Mouse (Mus musculus): Measurements from ENCODE around the gene Olfr1449. TPM values are rescaled to one million over a fixed set of nuclear protein-coding genes. Genes with fewer than 3 reads are reported as not detected.

The Olfr1449 gene
- total and polyA plus RNA-seq, 2 experiments from 2014 or later: not detected

Other genes starting within 250 kb of the Olfr1449 start
- not detected in 2 replicates for gene Keg1, start 235.1 kb upstream of the Olfr1449 start, total RNA-seq (2014; rRNA removed)
- gene Keg1, start 235.1 kb upstream of the Olfr1449 start, polyA plus RNA-seq (2015; fragmentation: Nextera tagmentation; extraction: Ambion mirVana): not detected in 2 replicates
- gene Cntf, start 165.2 kb upstream of the Olfr1449 start, total RNA-seq (2014; rRNA removed): 1.2 and 1.5 TPM in 2 replicates
- gene Cntf, start 165.2 kb upstream of the Olfr1449 start, polyA plus RNA-seq (2015; fragmentation: Nextera tagmentation; extraction: Ambion mirVana): 0.72 and 1.0 TPM in 2 replicates
- 52.5 and 56.5 TPM in 2 replicates for gene Zfp91, start 134.7 kb upstream of the Olfr1449 start, total RNA-seq (2014; rRNA removed)
- gene Zfp91, start 134.7 kb upstream of the Olfr1449 start, polyA plus RNA-seq (2015; fragmentation: Nextera tagmentation; extraction: Ambion mirVana): 10.4 and 12.8 TPM in 2 replicates
- 1.0 and 1.9 TPM in 2 replicates for gene Lpxn, start 134.6 kb upstream of the Olfr1449 start, total RNA-seq (2014; rRNA removed)
- gene Lpxn, start 134.6 kb upstream of the Olfr1449 start, polyA plus RNA-seq (2015; fragmentation: Nextera tagmentation; extraction: Ambion mirVana): 0.77 and 0.96 TPM in 2 replicates
- gene Gm5244, start 84.2 kb upstream of the Olfr1449 start, total RNA-seq (2014; rRNA removed): not detected in 2 replicates
- not detected in 2 replicates for gene Gm5244, start 84.2 kb upstream of the Olfr1449 start, polyA plus RNA-seq (2015; fragmentation: Nextera tagmentation; extraction: Ambion mirVana)
- gene Olfr1444, start 73.6 kb upstream of the Olfr1449 start, total RNA-seq (2014; rRNA removed): not detected in 2 replicates
- gene Olfr1444, start 73.6 kb upstream of the Olfr1449 start, polyA plus RNA-seq (2015; fragmentation: Nextera tagmentation; extraction: Ambion mirVana): not detected in 2 replicates
- not detected in 2 replicates for gene Olfr1445, start 47.0 kb upstream of the Olfr1449 start, total RNA-seq (2014; rRNA removed)
- gene Olfr1445, start 47.0 kb upstream of the Olfr1449 start, polyA plus RNA-seq (2015; fragmentation: Nextera tagmentation; extraction: Ambion mirVana): not detected in 2 replicates
- not detected in 2 replicates for gene Olfr1446, start 37.3 kb upstream of the Olfr1449 start, total RNA-seq (2014; rRNA removed)
- not detected in 2 replicates for gene Olfr1446, start 37.3 kb upstream of the Olfr1449 start, polyA plus RNA-seq (2015; fragmentation: Nextera tagmentation; extraction: Ambion mirVana)
- gene Olfr1447, start 27.1 kb upstream of the Olfr1449 start, total RNA-seq (2014; rRNA removed): not detected in 2 replicates
- not detected in 2 replicates for gene Olfr1447, start 27.1 kb upstream of the Olfr1449 start, polyA plus RNA-seq (2015; fragmentation: Nextera tagmentation; extraction: Ambion mirVana)
- not detected in 2 replicates for gene Olfr1448, start 6.4 kb upstream of the Olfr1449 start, total RNA-seq (2014; rRNA removed)
- not detected in 2 replicates for gene Olfr1448, start 6.4 kb upstream of the Olfr1449 start, polyA plus RNA-seq (2015; fragmentation: Nextera tagmentation; extraction: Ambion mirVana)
- not detected in 2 replicates for gene Olfr1450, start 19.4 kb downstream of the Olfr1449 start, total RNA-seq (2014; rRNA removed)
- not detected in 2 replicates for gene Olfr1450, start 19.4 kb downstream of the Olfr1449 start, polyA plus RNA-seq (2015; fragmentation: Nextera tagmentation; extraction: Ambion mirVana)
- not detected in 2 replicates for gene Olfr1451, start 64.2 kb downstream of the Olfr1449 start, total RNA-seq (2014; rRNA removed)
- not detected in 2 replicates for gene Olfr1451, start 64.2 kb downstream of the Olfr1449 start, polyA plus RNA-seq (2015; fragmentation: Nextera tagmentation; extraction: Ambion mirVana)
- not detected in 2 replicates for gene Olfr1453, start 97.5 kb downstream of the Olfr1449 start, total RNA-seq (2014; rRNA removed)
- not detected in 2 replicates for gene Olfr1453, start 97.5 kb downstream of the Olfr1449 start, polyA plus RNA-seq (2015; fragmentation: Nextera tagmentation; extraction: Ambion mirVana)
- not detected in 2 replicates for gene Olfr1454, start 129.8 kb downstream of the Olfr1449 start, total RNA-seq (2014; rRNA removed)
- not detected in 2 replicates for gene Olfr1454, start 129.8 kb downstream of the Olfr1449 start, polyA plus RNA-seq (2015; fragmentation: Nextera tagmentation; extraction: Ambion mirVana)
- not detected in 2 replicates for gene Olfr1457, start 167.1 kb downstream of the Olfr1449 start, total RNA-seq (2014; rRNA removed)
- gene Olfr1457, start 167.1 kb downstream of the Olfr1449 start, polyA plus RNA-seq (2015; fragmentation: Nextera tagmentation; extraction: Ambion mirVana): not detected in 2 replicates
- not detected in 2 replicates for gene Olfr1458, start 175.9 kb downstream of the Olfr1449 start, total RNA-seq (2014; rRNA removed)
- gene Olfr1458, start 175.9 kb downstream of the Olfr1449 start, polyA plus RNA-seq (2015; fragmentation: Nextera tagmentation; extraction: Ambion mirVana): not detected in 2 replicates
- under 0.01 TPM in 1 of 2 replicates, not detected in the other for gene Olfr1459, start 218.7 kb downstream of the Olfr1449 start, total RNA-seq (2014; rRNA removed)
- gene Olfr1459, start 218.7 kb downstream of the Olfr1449 start, polyA plus RNA-seq (2015; fragmentation: Nextera tagmentation; extraction: Ambion mirVana): not detected in 2 replicates
- gene Olfr1461, start 232.2 kb downstream of the Olfr1449 start, total RNA-seq (2014; rRNA removed): not detected in 2 replicates
- gene Olfr1461, start 232.2 kb downstream of the Olfr1449 start, polyA plus RNA-seq (2015; fragmentation: Nextera tagmentation; extraction: Ambion mirVana): not detected in 2 replicates